Mouse (Mus musculus) megakaryocyte, embryonic 14.5 days (primary cell): Measurements from ENCODE around the gene Snn.

Experiments
- FLI1 ChIP-seq: IDR thresholded peaks from 2 replicates; pipeline ENCODE4 v1.6.1; 2012; ENCODE audit warnings: low read length, inconsistent platforms, mixed read lengths
- GATA1 ChIP-seq: IDR thresholded peaks from 3 replicates; pipeline ENCODE4 v1.6.1; 2012; ENCODE audit warnings: mixed read lengths, low read length, inconsistent platforms, borderline replicate concordance

DNA sequence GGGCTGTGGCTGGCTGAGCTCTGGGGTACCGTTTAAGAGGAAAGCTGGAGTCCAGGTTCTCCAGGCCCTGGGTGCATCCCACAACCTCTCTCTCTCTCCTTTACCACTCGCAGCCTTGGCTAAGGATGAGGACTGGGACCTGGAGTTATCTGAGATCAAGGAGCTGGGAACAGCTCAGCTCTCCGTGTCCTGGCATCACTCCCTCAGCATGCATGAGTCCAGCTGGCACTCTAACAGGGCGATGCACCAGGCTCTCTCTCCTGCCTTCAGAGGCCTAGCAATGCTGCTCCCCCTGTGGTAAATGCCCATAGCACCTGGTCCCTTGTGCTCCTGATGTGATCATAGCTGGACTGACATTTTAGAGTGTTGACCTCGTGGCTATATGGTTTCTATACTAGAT is 10.4 kb downstream of the Snn start:
- no peak for TF ChIP-seq GATA1
- no peak for TF ChIP-seq FLI1
